Mouse (Mus musculus): ENCODE data around the gene Zdhhc5.

Gene Zdhhc5

DNA sequence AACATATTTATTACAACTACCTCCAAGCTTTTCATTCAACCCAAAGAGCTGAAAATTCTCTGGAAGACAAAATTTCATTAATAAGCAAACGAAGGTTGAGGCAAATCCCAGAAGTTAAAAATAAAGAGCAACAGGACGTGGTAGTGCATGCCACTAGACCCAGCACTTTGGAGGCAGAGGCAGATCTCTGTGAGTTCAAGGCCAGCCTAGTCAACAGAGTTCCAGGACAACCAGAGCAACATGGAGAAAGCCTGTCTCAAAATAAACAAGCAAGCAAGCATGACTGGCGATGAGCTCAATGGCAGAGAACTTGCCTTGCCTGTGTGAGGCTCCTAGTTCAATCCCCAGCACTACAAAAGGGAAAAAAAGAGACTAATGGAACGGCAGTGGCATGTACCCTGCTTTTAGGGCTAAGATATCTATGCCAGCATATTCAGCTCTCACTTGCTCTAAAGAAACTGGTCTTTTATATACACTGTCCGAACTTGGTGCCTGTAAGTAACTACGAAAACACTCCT is 67.9 kb downstream of the Zdhhc5 start:
- no peak for DNase-seq (ENCODE audit: low read depth, low spot score)

- DNase-seq (ENCODE audit: low read depth, low spot score) = no peak
Measured at GRCm38 (mm10) chr2:84646138-84646537, 68.8 kb downstream of the Zdhhc5 start.

GRCm38 (mm10) chr2:84640833-84641232 is 74.1 kb downstream of the Zdhhc5 start:
- no peak for DNase-seq (ENCODE audit: low read depth, low spot score)

GRCm38 (mm10) chr2:84638428-84639220 is 76.4 kb downstream of the Zdhhc5 start:
- DNase-seq (ENCODE audit: low read depth, low spot score) = no peak
